Mouse (Mus musculus) A20 (cell line): Measurements from ENCODE around the gene Ttc7b.

Source experiments
- DNase-seq: peaks from one replicate; pipeline ENCODE4 v3.0.0-alpha.2; 2011; ENCODE audit warnings: low read depth, low spot score

The Ttc7b gene

DNA sequence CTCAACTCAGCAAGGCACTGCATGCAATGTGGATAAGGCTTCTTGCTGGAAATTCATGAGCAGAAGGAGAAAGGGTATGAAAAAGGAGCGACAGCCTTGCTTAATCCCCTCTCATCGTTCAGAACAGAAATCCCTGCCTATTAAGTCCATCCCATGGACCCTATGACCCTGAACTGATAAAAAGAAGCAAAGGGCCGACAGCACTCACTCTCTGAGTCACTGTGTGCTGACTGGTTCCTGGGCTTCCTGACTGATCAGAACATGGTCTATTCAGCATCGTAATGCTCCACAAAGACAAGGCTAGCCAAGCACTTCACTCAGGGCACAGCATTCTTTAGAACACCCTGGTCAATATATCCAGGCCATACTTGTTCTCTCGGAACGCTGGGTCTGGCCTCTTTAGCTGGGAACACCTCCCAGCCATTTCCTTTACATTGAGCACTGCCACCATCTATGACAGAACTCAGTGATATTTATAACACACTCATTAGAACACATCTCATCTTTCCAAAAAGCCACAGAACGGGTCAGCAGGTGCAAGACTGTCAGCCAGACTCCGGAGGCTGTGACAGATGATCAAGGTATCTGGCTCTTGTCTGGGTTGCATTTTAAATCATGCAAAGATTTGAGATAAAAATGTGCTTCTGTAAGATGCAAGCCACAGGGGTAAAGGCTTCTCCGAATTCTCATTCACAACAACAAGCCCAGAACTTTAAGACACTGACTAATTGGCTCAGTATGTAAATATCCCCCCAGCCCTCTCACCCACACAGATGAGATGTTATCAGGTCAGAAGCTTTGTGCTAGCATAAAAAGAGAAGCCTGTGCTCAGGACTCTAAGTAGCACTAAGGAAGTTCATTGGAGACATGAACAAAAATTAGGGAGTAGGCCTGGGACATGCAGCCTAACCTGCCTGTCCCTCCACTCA lies 100.4 kb downstream of the Ttc7b start:
- DNase-seq = no peak

DNA sequence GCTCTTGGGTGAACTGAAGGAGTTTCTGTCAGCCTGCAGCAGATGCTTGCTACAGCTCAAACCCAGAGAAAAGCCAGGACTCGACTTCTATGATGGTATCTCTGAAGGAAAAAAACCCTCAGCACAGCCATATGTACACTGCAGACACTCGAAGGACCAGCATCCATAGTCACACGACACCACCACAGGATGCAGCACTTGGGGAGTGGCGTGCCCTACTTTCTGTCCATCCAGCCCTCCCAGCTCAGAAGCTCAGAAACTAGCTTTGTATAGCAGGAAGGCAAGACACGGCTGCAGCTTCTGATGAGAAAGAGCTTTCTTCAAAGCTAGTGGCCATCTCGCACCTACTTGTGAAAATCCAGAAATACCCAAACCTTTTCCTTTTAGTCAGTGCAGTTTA lies 104.8 kb downstream of the Ttc7b start:
- DNase-seq = no peak

DNA sequence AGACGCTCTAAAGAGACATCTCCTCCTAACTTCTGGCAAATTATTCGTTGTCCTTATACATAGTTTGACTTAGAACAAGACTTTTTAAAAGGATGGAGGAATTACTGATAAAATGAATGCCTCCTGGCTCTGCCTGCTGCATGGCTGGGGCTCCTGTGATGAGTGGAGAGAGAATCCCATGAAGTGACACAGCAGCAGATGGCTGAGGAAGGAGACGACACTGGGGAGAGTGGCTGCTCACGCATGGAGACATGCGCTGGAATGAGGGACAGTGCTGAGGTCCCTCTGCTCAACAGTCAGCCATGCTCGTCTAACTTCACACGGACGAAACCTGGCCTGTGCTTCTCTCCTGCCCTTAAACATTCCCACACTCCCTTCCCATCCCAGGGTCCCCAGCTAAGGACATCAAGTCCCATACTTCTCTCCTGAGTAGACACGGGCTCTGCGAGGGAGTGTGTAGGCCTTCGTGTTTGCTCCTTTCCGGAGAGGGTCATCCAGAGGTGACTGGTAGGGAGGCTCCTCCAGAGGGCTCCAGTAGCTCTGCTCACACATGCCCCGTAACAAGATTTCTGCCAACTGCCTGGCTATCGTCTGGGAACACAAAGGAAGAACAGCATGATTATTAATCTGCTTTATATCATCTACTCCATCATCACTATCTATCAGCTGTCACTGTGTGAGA lies 105.8 kb downstream of the Ttc7b start:
- DNase-seq = no peak

DNA sequence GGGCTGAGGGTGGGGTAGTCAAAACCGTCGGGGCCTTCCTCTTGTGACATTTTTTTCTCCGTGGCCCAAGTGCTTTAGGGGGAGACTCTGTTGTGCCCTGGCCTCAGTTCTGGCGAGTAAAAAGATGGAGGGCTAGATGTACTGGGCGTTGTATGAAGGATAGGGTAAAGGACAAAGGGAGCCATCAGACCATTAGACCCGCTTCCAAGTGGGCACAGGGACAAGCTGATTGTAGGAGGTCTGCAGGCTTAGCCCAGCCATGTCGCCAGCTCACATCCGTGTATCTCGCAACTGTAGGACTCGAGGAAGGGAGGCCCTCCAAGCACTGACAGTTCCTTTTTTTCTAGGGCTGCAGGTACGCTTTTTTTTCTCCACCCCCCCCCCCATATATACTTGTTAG lies 111.9 kb downstream of the Ttc7b start:
- DNase-seq = no peak

DNA sequence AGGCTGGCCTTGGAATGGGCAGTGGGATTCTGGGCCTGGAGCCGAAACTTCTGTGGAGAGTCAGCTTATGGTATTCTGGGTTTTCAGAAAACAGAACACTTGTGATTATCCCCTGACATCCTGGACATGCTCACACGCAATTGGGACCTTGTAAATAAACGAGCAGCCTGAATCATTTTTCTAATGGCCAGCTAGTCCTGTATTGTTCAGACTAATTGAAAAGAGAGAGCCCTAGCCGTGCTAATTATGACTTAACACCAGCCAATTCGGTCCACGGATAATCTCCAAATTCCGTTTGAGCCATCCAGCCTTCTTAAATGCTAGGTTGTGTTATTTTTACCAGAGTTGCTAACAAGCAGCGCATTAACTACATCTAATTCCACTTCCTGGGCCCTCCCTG lies 112.5 kb downstream of the Ttc7b start:
- DNase-seq = no peak

DNA sequence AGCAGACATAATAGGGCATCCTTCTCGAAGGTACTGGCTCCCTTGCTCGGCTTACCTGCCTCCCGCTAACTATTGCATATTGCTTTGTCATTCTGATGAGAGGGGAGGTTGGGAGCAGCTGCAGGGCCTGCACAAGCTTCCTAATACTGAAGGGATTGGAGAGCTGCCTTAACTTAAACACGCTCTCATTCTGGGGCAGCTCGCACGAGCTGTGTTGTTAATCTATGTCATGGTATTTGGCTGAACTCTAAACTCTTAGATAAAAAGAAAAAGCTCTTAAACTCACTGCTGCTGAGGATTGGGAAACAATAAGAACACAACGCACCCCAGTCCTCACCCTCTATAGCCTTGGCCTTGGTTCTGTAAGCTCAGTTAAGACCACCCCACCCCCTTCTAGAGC lies 113.3 kb downstream of the Ttc7b start:
- DNase-seq = no peak

DNA sequence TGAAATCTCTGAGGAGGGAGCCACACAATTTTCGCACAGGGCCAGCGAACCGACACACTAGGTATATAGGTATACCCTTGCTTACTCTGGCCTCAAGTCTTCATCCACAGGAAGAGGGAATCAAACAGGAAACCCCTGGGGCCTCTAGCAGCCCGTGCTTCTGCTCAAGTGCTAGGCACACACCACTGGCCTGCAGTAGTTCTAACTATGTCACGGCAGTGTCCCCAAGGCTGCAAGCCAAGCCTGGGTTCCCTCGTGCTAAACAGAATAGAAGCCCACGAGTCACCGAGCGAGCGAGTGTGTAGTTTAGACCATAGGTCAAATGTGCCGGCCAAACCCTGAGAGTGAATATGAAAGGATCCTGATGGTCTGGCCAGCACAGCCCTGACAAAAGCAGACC lies 114.5 kb downstream of the Ttc7b start:
- DNase-seq = no peak

DNA sequence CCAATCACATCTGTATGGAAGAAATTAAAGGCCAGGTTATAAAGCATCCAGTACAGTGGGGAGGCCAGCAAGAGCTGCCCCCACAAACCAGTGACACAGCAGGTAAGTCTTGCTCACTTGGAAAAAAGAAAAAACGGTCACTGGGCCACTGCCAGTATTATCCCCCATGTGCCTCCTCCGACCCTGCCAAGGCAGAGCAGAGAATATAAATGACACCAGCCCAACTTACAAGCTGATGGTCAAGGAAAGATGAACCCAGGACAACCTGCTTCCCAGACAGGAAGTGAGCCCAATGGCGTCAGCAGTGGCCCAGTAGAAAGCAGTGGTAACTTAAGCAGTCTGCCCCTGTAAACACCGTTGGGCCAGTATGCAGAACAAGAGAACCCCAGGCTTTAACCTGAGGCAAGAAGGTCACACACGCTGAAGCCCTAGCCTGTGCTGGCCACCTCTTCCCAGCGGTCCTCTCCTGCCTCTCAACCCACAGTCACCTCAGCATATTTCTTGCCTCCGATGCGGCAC lies 115.1 kb downstream of the Ttc7b start:
- no peak for DNase-seq

DNA sequence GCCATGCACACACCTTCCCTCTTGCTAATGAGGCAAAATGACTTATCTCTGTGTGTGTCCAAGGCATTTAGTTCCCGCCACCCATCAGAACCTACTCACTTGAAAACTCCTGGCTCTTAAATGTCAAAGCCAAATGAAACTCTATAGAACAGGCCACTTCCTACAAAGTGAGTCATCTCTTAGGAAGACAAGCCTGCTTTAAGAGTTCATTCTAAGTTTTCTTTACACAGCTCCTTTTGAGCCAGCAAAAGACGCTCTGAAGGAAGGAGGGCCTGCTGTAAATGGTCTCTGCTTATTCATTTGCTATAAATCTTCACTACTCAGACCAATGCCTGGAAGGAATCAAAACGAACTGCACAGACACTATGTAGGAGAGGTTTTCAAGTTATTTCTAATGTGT lies 116.2 kb downstream of the Ttc7b start:
- no peak for DNase-seq

DNA sequence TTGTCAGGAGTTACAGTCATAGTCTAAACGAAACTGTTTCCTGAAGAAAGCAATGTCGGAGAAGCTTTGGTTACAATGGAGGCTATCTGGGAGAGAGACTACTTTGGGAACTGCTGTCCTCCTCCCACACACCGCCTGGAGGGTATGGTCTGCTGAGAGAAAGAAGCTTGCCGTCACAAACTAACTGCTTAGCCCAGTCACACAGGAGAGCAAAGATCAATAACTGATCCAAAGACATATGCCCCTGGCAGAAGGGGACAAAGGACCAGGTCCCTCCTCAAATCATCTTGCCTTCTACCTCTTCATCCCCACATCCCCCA lies 117.7 kb downstream of the Ttc7b start:
- no peak for DNase-seq

DNA sequence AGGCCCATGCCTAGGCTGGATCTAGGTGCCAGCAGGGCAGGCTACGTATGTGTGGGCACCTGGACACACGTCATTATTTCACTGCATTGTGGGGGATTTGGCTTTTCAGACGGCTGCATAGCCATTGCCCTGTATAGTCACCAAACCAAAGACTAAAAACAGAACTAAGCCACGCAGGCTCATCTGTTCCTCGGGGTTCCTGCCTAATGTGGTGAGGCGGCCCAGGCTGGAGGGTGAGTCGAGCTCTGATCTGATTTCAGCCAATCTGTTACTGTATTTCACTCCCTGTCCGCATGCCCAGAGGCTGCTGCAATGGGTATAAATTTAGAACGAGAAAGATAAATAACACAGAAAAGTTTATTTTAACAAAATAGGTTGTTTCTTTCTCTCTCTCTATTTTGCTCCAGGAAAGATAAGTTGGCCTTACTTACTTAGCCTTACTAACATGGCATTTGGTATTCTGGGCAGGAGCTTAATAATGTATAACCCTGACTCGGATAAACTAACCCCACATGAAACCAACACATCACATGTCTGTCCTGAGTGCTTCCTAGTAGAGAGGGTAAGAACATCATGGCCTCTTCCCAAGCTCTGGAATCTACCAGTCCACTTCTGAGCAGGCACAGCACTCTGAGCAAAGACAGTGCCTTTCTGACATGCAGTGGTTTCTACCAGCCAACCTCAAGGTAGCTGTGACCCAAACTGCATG lies 118.2 kb downstream of the Ttc7b start:
- no peak for DNase-seq

DNA sequence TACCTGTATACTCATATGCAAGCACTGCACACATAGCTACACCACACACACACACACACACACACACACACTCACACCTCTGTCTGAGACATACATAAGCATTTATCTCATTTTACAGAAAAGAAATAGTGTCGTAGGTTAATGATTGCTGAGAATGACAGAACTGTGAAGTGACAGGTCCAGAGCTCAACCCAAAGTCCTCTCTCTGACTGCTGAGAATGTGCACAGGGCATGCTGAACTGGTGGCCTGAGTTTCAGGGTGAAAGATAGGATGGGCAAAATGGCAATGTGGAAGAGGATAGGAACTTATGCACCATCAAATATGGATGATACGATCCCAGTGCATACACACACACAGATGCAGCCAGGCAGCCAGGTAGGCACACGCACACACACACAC lies 120.5 kb downstream of the Ttc7b start:
- DNase-seq = no peak

DNA sequence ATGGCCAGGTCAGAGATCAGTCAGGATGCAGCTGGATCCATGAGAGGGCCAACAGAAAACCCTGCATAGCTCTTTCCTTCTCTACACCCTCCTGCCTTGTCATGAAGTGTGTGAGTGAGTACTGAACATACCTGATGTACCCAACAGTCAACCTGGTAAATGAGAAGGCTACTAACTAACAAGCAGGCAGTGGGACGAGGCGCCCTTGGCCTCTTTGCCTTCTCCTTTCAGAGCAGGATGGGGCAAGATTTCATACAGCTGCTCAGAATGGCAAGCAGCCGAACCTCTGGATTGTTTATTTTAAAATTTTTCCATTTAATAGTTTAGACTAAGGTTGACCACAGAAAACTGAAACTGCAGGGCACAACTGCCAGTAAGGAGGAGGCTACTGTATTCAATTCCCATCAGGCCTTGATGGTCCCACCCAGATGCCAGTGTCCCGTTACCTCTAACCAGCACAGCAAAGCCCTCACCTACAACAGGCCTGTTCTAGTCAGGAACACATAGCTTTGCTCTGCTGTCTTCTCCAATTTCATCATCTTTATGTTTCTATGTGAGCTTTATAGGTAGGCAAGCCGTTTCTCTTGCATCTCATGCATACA lies 121.4 kb downstream of the Ttc7b start:
- DNase-seq = no peak

DNA sequence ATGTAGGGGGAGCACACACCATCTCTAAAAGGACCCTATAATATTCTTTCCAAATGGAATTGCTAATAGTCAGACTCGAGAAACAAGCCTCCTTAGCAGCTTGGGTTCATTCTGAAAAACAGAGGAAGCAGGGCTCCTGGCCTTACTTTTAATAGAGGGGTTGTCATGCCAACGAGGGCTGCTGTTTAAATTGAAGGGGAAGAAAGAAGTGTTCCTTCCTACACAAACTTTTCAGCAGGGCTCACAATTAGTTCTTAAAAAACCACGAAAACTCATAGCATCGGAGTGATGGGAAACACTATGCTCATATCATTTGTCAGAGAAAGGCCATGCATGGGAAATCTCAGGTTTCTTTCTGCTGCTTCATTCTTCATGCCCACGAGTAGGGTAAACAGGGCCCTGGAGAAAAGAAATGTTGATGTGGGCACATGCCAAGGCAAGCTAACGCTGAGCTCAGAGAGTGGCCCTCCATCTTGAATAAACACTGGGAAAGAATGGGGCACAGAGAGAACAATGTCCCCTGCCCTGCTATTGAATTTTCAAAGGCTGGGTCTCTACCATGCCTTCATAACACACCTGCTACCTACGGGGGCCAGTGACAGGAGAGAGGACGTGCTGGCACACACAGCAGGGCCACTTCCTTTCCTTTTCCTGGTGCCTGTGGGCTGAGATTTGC lies 122.2 kb downstream of the Ttc7b start:
- no peak for DNase-seq

DNA sequence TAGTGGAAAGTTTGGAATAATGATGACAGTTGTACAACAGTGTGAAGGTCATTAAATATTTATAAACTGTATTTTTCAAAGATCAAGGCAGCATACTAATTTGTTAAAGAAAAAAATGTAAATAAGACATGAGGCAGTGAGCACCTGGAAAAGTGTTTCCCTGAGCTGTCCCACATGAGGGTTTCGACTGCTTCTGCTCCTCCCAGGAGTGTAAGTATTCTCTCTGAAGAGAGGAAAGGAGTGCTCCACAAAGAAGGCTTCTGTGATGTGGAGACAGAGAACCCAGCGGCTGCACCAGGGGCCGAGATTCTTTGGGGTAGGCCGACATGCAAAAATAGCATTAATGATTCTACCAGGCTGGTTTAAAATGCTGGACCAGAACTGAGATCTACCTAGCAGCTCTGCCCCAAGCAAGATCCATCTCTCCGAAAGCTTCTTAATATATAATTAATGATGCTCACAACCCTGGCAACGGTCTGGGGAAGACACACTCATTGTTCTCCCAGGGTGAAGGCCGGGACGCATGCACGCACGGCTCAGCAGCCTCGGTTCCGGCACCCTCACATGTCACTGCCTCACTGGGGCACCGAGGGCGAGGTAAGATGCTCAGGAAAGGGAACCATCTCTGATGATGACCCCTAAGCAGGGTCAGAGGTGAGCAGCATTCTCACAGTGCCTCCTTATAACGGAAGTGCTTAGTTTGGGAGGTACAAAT lies 123.0 kb downstream of the Ttc7b start:
- no peak for DNase-seq

DNA sequence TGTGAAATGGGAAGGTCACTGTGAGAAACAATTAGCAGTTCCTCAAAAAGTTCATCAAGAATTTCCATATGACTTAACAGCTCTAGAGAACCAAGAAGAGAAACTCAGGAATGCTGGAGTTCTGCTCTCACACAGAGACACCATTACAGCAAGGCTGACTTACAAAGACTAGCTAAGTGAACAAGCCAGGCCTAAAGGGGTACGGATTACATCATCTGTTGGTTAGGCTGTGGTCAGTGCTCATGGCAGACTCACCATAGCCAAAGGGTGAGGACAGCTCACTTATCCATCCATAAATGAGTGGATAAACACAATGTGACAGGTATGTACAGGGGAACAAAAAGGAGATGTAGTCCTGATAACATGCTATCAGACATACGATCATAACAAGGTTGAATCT lies 123.8 kb downstream of the Ttc7b start:
- DNase-seq = no peak

DNA sequence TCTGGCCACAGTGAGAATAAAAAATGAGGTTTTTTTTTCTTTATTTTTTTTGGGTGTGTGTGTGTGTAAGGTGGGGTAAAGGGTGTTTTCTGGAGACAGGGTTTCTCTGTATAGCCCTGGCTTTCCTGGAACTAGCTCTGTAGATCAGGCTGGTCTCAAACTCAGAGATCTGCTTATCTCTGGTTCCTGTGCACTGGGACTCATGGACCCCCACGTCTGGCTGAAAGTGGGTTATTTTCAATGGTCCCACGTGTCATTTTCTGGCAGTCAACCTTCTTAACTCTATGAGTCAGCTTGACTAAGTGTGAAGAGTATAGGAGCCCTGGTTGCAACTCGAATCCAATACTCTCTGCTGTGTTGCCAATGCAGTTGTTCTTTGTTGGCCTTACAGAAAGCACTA lies 127.1 kb downstream of the Ttc7b start:
- DNase-seq = no peak

DNA sequence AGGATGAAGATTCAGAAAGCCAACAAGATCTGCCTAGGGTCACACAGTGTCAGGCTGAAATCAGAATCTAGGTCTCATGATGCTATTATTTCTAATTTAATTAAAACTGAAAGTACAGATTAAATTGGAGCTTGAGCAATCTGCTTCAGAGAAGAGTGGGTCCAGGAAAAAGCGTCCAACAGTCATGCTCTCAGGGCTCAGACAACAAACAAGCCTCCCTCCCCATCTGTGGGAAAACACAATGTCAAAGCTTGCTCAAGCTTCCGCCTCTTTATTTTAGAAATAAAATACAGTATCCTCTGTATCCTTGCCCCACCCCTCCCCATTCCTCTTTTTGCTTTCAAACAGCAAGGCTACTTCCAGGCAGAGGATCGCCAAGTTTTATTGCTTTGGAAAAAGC lies 127.5 kb downstream of the Ttc7b start:
- DNase-seq = no peak

DNA sequence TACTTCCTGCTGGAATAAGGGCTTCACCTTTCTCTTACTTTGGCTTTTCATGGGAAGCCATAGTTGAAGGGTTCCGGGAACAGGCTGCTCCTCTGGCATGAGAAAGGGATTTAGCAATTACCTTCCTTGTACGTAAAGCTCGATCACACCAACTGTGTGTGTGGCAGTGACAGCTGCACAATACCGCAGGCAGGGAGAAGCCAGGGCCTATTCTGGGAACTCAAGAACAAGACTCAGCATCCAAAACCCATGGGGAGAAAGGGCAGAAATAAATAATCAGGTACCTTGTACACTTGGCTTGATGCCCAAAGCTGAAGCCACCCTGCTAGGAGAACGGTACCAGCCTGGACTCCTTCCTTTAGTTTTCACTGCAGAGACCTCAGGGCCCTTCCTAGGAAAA lies 128.2 kb downstream of the Ttc7b start:
- no peak for DNase-seq

DNA sequence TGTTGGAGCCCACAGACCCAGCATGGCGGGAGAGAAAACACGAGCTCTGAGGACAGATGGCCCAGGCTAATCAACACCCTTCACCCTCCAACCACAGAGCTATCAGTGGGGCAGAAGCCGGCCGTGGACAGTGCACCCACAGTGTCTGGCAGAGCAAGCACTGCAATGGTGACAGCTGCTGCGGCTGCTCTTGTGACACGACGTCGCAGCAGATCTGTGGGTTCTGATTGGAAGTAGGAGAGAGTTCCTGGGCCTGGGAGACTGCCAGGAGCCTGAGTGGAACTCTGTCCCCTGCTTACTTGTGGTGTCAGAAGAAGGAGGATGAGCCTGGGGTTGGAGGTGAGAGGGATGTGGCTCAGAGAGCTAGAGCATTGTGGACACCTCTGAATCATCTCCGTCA lies 128.7 kb downstream of the Ttc7b start:
- no peak for DNase-seq
